In genomic region chr6:141041358-141041757, GRCm38 (mm10) we compare ENCODE assay signal across 9 mouse cellular contexts.
A peak's percentile ranks its signal among the peaks of the same experiment; 100 is the strongest.
DNase-seq lines count a peak whose midpoint lies in the region; ATAC-seq lines count a peak whose summit lies in the region.
"Had no signal": no experiment of that assay in that cellular context is flagged by ENCODE, and none has a peak within 500 bp of the region (broad histone marks: within the 10 kb centered on the region; RNA-seq: fewer than 3 reads in every experiment).

No protein-coding gene starts in this region.

- no peak overlapping the region for H3K27ac ChIP-seq in hindbrain, embryonic 11.5 days (ENCODE audit: low read depth, low read length)
- H3K27ac ChIP-seq in hindbrain, embryonic 10.5 days: no peak overlapping the region
- peak overlapping the region; percentile 65 for H3K27ac ChIP-seq in heart, embryonic 10.5 days
- H3K27ac ChIP-seq in intestine, embryonic 15.5 days: peak overlapping the region; percentile 68
- no peak overlapping the region for H3K27ac ChIP-seq in forebrain, embryonic 10.5 days
- H3K27ac ChIP-seq: limb, embryonic 13.5 days had no signal

- no peaks in the 10 kb centered on the region for H3K36me3 ChIP-seq in hindbrain, embryonic 11.5 days (ENCODE audit: control insufficient read depth, insufficient read depth, low read length)
- H3K36me3 ChIP-seq in hindbrain, embryonic 10.5 days: no peaks in the 10 kb centered on the region
- no peaks in the 10 kb centered on the region for H3K36me3 ChIP-seq in heart, embryonic 10.5 days
- H3K36me3 ChIP-seq in intestine, embryonic 15.5 days: no peaks in the 10 kb centered on the region
- no peaks in the 10 kb centered on the region for H3K36me3 ChIP-seq in forebrain, embryonic 10.5 days (replicated peaks)
- H3K36me3 ChIP-seq: limb, embryonic 13.5 days had no signal

- no peaks in the 10 kb centered on the region for H3K9me3 ChIP-seq in hindbrain, embryonic 11.5 days (ENCODE audit: control insufficient read depth, low read length)
- H3K9me3 ChIP-seq in hindbrain, embryonic 10.5 days: no peaks in the 10 kb centered on the region
- H3K9me3 ChIP-seq in heart, embryonic 10.5 days: no peaks in the 10 kb centered on the region
- H3K9me3 ChIP-seq in intestine, embryonic 15.5 days: no peaks in the 10 kb centered on the region
- no peaks in the 10 kb centered on the region for H3K9me3 ChIP-seq in forebrain, embryonic 10.5 days
- H3K9me3 ChIP-seq: limb, embryonic 13.5 days had no signal

- no peaks in the 10 kb centered on the region for H3K4me1 ChIP-seq in hindbrain, embryonic 11.5 days (replicated peaks; ENCODE audit: control insufficient read depth, insufficient read depth, low read length)
- H3K4me1 ChIP-seq in hindbrain, embryonic 10.5 days (replicated peaks): peaks cover 4% of the 10 kb centered on the region; the same call in 1 of the 2 replicates
- H3K4me1 ChIP-seq in heart, embryonic 10.5 days: peaks cover 12% of the 10 kb centered on the region
- peaks cover 3% of the 10 kb centered on the region for H3K4me1 ChIP-seq in intestine, embryonic 15.5 days (replicated peaks)
- no peaks in the 10 kb centered on the region for H3K4me1 ChIP-seq in forebrain, embryonic 10.5 days
- H3K4me1 ChIP-seq: limb, embryonic 13.5 days had no signal

- H3K4me2 ChIP-seq in hindbrain, embryonic 11.5 days (replicated peaks; ENCODE audit: low read depth, low read length): no peak overlapping the region
- peak overlapping the region; percentile 28; the same call in 1 of the 2 replicates for H3K4me2 ChIP-seq in intestine, embryonic 15.5 days (replicated peaks)
- H3K4me2 ChIP-seq: limb, embryonic 13.5 days had no signal

- peak; percentile 38 for ATAC-seq in hindbrain, embryonic 11.5 days (ENCODE audit: low FRiP score)
- ATAC-seq in intestine, embryonic 15.5 days: peak; percentile 74

- H3K9ac ChIP-seq in hindbrain, embryonic 11.5 days (ENCODE audit: low read depth, low read length): no peak overlapping the region
- H3K9ac ChIP-seq in intestine, embryonic 15.5 days: no peak overlapping the region
- H3K9ac ChIP-seq: limb, embryonic 13.5 days had no signal

- H3K4me3 ChIP-seq in hindbrain, embryonic 11.5 days (ENCODE audit: low read depth, low read length): no peak overlapping the region
- no peak overlapping the region for H3K4me3 ChIP-seq in hindbrain, embryonic 10.5 days
- 0 out of 2 replicates have a peak overlapping the region, but pooled peaks have one; percentile 29 for H3K4me3 ChIP-seq in heart, embryonic 10.5 days
- H3K4me3 ChIP-seq in intestine, embryonic 15.5 days (replicated peaks): no peak overlapping the region
- no peak overlapping the region for H3K4me3 ChIP-seq in forebrain, embryonic 10.5 days
- H3K4me3 ChIP-seq: limb, embryonic 13.5 days had no signal

- 61% methylated on average over 5 of the region's 5 CpGs for WGBS in hindbrain, embryonic 11.5 days
- WGBS in hindbrain, embryonic 10.5 days: 56% methylated on average over 5 of the region's 5 CpGs
- 20% methylated on average over 5 of the region's 5 CpGs for WGBS in heart, embryonic 10.5 days
- WGBS in intestine, embryonic 15.5 days: 53% methylated on average over 5 of the region's 5 CpGs
- 79% methylated on average over 5 of the region's 5 CpGs for WGBS in forebrain, embryonic 10.5 days

- no peak for DNase-seq in hindbrain, embryonic 11.5 days (ENCODE audit: low spot score)
- DNase-seq in hindbrain, embryonic 10.5 days (ENCODE audit: low spot score): no peak
- no peak for DNase-seq in heart, embryonic 10.5 days (ENCODE audit: low spot score)
- peak; percentile 17 to 56 for DNase-seq in lung, postnatal 4 days
- DNase-seq in testis, postnatal 10 days (ENCODE audit: low spot score): no peak
- no peak for DNase-seq in urinary bladder, postnatal 10 days (ENCODE audit: low spot score)
- DNase-seq in forebrain, embryonic 10.5 days (ENCODE audit: extremely low spot score, low spot score): no peak

- no peaks in the 10 kb centered on the region for H3K27me3 ChIP-seq in hindbrain, embryonic 11.5 days (ENCODE audit: control insufficient read depth, insufficient read depth, low read length)
- no peaks in the 10 kb centered on the region for H3K27me3 ChIP-seq in hindbrain, embryonic 10.5 days (ENCODE audit: insufficient read depth, poor library complexity, severe bottlenecking)
- no peaks in the 10 kb centered on the region for H3K27me3 ChIP-seq in heart, embryonic 10.5 days (ENCODE audit: insufficient read depth, poor library complexity, severe bottlenecking)
- H3K27me3 ChIP-seq in intestine, embryonic 15.5 days (replicated peaks): no peaks in the 10 kb centered on the region
- no peaks in the 10 kb centered on the region for H3K27me3 ChIP-seq in forebrain, embryonic 10.5 days (ENCODE audit: poor library complexity, severe bottlenecking)
- H3K27me3 ChIP-seq: limb, embryonic 13.5 days had no signal

Comparison
In these comparisons a context has a peak if more than half of its experiments do, and no peak if none do; other contexts are left out.
1. DNase-seq: peak in lung, postnatal 4 days (2 of 2); none in hindbrain, embryonic 11.5 days (single experiment), hindbrain, embryonic 10.5 days (single experiment), heart, embryonic 10.5 days (single experiment), testis, postnatal 10 days (single experiment), urinary bladder, postnatal 10 days (single experiment) and forebrain, embryonic 10.5 days (single experiment).
2. H3K27ac ChIP-seq: peak in heart, embryonic 10.5 days (single experiment) and intestine, embryonic 15.5 days (single experiment); none in hindbrain, embryonic 11.5 days (single experiment), hindbrain, embryonic 10.5 days (single experiment) and forebrain, embryonic 10.5 days (single experiment).